Mouse (Mus musculus) gastrocnemius, postnatal 14 days (tissue): ENCODE measurements around the gene Lima1. TPM values are rescaled to one million over a fixed set of nuclear protein-coding genes. Genes with fewer than 3 reads are reported as not detected.

Experiments used
- DNase-seq: peaks from one replicate; pipeline ENCODE4 v3.0.0; 2021; ENCODE audit warnings: mixed read lengths
- intact Hi-C: fragments of 180-260 bp; cut with DNase I; formaldehyde crosslinking; loops from one replicate; pipeline ENCODE4 v1.15.1; 2025; ENCODE audit warnings: low total_unique reads
- total RNA-seq, 2 experiments: library from RNA; stranded (reverse); gene quantifications; 2 replicates each; pipeline ENCODE4 v1.2.3; 2021

The Lima1 gene
- total RNA-seq, 2 experiments from 2014 or later, result 16.8 to 23.0 TPM

- peak; percentile 66 for DNase-seq
- intact Hi-C loops, result no loop called here
These were observed 60.5 kb downstream of the Lima1 start for GRCm38 (mm10) chr15:99814554-99815260.

GRCm38 (mm10) chr15:99813639-99814038, 61.6 kb downstream of the Lima1 start:
- intact Hi-C loops, result no loop called here
- DNase-seq, result no peak

DNA sequence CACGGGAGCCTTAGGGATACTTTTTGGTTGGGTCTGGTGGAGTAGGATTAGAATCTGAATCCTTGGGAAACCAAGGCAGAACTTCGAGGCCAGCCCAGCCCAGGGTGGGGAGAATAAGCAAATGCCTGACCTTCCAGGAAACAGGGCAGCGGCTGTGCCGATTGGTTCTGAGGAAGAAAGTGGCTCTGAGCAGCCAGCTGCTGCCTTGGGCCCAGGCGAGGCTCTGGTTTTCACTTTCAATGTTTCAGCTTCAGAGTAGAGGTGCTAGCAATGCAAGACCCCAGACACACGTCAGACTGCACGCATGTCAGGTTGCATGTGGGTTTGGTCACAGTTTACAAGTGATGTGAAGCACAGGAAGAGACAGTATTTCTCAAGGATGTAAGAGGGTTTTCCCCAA, 63.2 kb downstream of the Lima1 start:
- intact Hi-C loops, result no loop called here

GRCm38 (mm10) chr15:99807776-99808735, 67.2 kb downstream of the Lima1 start:
- peak; percentile 23 for DNase-seq
- intact Hi-C loops, result no loop called here

More for the DNA sequence above, 63.2 kb downstream of the Lima1 start:
- DNase-seq, result no peak

- no peak for DNase-seq
- intact Hi-C loops, result no loop called here
These were observed 69.1 kb downstream of the Lima1 start for GRCm38 (mm10) chr15:99806171-99806570.

- intact Hi-C loops, result no loop called here
- DNase-seq, result no peak
These were observed 69.6 kb downstream of the Lima1 start for GRCm38 (mm10) chr15:99805673-99806072.

- intact Hi-C loops, result no loop called here
- DNase-seq, result peak; percentile 52
These were observed 72.0 kb downstream of the Lima1 start for GRCm38 (mm10) chr15:99803186-99803644.

GRCm38 (mm10) chr15:99801885-99802572, 73.2 kb downstream of the Lima1 start:
- peak; percentile 43 for DNase-seq
- intact Hi-C loops, result no loop called here

DNA sequence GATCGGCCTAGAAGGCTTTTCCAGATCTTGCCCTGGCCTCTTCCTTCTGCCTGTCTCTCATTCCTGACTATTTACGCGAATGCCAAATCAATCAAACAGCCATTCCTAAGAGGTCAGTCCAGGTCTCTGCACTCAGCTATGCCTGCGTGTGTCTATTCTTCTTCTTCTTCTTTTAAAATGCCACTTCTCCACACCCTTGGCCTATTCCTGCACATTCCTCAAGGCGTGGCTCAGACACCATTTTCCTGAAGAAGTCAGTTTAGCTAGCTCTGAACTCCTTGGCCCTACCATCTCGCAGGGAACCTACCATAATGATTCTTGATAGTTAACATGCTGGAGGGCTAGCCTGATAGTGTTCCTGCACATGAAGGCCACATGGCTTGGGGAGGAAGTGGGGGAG, 75.5 kb downstream of the Lima1 start:
- intact Hi-C loops, result no loop called here
- no peak for DNase-seq

DNA sequence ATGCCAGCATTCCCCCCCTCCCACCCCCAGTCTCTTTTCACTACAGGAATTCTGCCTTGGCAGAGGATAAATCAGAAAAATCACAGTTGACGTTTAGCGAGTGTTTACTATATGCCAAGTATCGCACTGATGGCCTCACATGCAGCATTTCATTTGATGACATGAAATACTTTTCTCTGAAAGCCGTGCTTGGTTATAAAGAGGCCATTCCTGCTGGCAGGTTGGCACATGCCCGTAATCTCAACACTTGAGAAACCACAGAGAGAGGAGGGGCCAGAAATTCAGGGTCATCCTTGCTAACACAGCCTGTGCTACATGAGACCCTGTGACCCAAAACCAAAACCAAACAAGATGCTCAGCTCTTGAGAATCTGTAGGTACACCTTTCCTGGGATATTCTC, 77.4 kb downstream of the Lima1 start:
- no peak for DNase-seq
- intact Hi-C loops, result no loop called here

GRCm38 (mm10) chr15:99796735-99797134, 78.5 kb downstream of the Lima1 start:
- intact Hi-C loops, result no loop called here
- no peak for DNase-seq

- intact Hi-C loops, result no loop called here
- no peak for DNase-seq
These were observed 79.2 kb downstream of the Lima1 start for GRCm38 (mm10) chr15:99796066-99796465.

GRCm38 (mm10) chr15:99792221-99792815, 82.9 kb downstream of the Lima1 start:
- DNase-seq, result no peak
- intact Hi-C loops, result loop anchor here (5.0 kb wide), 1 partner anchor 105 kb away; no protein-coding TSS in a partner anchor

- DNase-seq, result no peak
- intact Hi-C loops, result loop anchor here (5.0 kb wide), 1 partner anchor 106 kb away; no protein-coding TSS in a partner anchor
These were observed 84.3 kb downstream of the Lima1 start for GRCm38 (mm10) chr15:99791003-99791402.

- intact Hi-C loops, result loop anchor here (5.0 kb wide), 1 partner anchor 107 kb away; no protein-coding TSS in a partner anchor
- DNase-seq, result no peak
These were observed 84.8 kb downstream of the Lima1 start for GRCm38 (mm10) chr15:99790464-99790863.

DNA sequence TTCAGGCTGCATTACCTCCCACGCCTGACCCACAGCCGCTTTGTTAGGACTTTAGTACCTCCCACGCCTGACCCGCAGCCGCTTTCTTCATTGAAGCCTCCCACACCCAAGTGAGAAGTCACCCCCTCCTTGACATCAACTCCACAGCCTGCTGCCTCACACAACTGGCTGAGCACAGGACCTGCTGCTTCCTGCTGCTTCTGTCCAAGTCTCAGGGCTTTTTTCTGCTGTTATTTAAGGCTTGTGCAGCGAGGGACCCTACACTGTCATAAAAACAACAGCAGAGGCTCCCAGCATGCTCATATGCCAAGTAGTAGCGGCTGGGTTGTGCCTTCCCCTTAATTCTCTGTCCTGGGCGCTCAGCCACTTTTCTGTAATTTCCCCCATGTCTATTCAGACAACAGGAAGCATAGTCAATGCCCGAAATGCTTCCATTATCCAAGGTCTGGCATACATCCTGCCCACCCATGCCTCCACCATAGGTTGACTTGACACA, 87.6 kb downstream of the Lima1 start:
- intact Hi-C loops, result no loop called here

DNA sequence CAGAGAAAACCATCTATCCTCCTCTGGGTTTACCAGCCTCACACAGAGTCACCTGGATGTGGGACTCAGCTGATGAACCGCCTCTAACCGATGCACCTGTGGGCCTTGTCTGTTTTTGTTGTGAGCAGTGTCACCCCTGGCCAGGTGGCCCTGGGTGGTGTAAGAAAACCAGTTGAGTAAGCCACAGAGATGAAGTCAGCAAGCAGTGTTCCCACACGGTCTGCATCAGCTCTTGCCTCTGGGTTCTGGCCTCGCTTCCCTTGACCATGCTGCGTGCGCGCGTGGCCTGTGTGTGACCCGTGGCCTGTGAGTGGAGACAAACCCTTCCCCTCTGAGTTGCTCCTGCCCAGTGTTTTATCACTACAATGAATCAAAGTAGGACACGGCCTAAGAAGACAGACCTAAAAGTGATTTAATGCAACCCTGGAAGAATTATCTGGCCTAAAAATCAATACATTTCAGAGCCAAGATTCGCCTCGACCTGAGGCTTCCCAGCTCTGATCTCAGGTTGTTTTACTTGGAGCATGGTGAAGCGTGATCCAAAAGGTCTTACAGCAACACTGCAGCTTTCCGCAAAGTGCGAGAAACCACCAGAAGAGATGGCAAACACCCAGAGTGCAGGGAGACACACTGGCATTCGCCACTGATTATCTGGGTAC, 96.5 kb downstream of the Lima1 start:
- DNase-seq, result no peak
- intact Hi-C loops, result loop anchor here (5.0 to 10.0 kb wide), 3 partner anchors 52 to 184 kb away; partner anchors contain the start of genes Aqp5 and Cox14

More for the DNA sequence above, 87.6 kb downstream of the Lima1 start:
- peak; percentile 26 for DNase-seq

GRCm38 (mm10) chr15:99778148-99778547, 97.1 kb downstream of the Lima1 start:
- intact Hi-C loops, result loop anchor here (5.0 to 10.0 kb wide), 3 partner anchors 51 to 183 kb away; partner anchors contain the start of genes Aqp5 and Cox14

More at GRCm38 (mm10) chr15:99778148-99778547, 97.1 kb downstream of the Lima1 start:
- no peak for DNase-seq
